Mouse (Mus musculus) midbrain, embryonic 16.5 days (tissue): ENCODE results near the gene Zfp493. TPM values are rescaled to one million over a fixed set of nuclear protein-coding genes. Genes with fewer than 3 reads are reported as not detected.
"Not testable (repeated sequence)": the region's sequence is repeated elsewhere in the genome, so short reads cannot be mapped to it uniquely, and the experiment has no call there.

Experiments
- ATAC-seq: fragments of 200-750 bp; cut with Nextera tagmentation; 2 replicates; pipeline ENCODE4 v1.8.0; 2017; ENCODE audit warnings: moderate TSS enrichment
- H3K27ac ChIP-seq: fragments of 300-500 bp; sonication (generic); 2 replicates; pipeline ENCODE4 v1.5.1; 2014; ENCODE audit warnings: mild to moderate bottlenecking, low read length, mixed read lengths
- H3K27me3 ChIP-seq: fragments of 300-500 bp; sonication (generic); 2 replicates; pipeline ENCODE4 v1.6.1; 2014; ENCODE audit warnings: low read depth, low read length, mixed read lengths; ENCODE audit not compliant: control insufficient read depth, insufficient read depth
- H3K36me3 ChIP-seq: fragments of 300-500 bp; sonication (generic); 2 replicates; pipeline ENCODE4 v1.6.1; 2014; ENCODE audit warnings: mild to moderate bottlenecking, low read length, moderate library complexity, mixed read lengths; ENCODE audit not compliant: control insufficient read depth, insufficient read depth
- H3K4me1 ChIP-seq: fragments of 300-500 bp; sonication (generic); 2 replicates; pipeline ENCODE4 v1.6.1; 2014; ENCODE audit warnings: mild to moderate bottlenecking, low read length, mixed read lengths; ENCODE audit not compliant: control insufficient read depth, insufficient read depth
- H3K4me2 ChIP-seq: fragments of 300-500 bp; sonication (generic); 2 replicates; pipeline ENCODE4 v1.6.1; 2014; ENCODE audit warnings: mild to moderate bottlenecking, low read length, mixed read lengths
- H3K4me3 ChIP-seq: fragments of 300-500 bp; sonication (generic); 2 replicates; pipeline ENCODE4 v1.5.1; 2014; ENCODE audit warnings: low read depth, mild to moderate bottlenecking, low read length, moderate library complexity, mixed read lengths
- H3K9ac ChIP-seq: fragments of 300-500 bp; sonication (generic); 2 replicates; pipeline ENCODE4 v1.6.1; 2014; ENCODE audit warnings: low read depth, low read length, mixed read lengths
- H3K9me3 ChIP-seq: fragments of 300-500 bp; sonication (generic); replicated peaks from 2 replicates; pipeline ENCODE4 v1.6.1; 2014; ENCODE audit warnings: mild to moderate bottlenecking, low read length, mixed read lengths; ENCODE audit not compliant: control insufficient read depth, poor library complexity, severe bottlenecking
- WGBS: fragments of 180-500 bp; shearing (Covaris S2); extraction: QIAGEN DNeasy Blood & Tissue Kit; methylation state at CpG from one replicate; pipeline ENCODE4 v1.1.7; 2014; 5-methylcytosine and 5-hydroxymethylcytosine counted together
- polyA plus RNA-seq: library from polyadenylated mRNA; unstranded; fragments of >200 nt; fragmentation: Nextera tagmentation; extraction: Ambion mirVana; gene quantifications from 2 replicates; pipeline ENCODE4 v1.2.1, GENCODE M21; 2015

The Zfp493 gene
- 3.4 and 4.2 TPM in 2 replicates for polyA plus RNA-seq

- peaks cover 3% of the 10 kb centered on the region; the same call in 1 of the 2 replicates for H3K4me1 ChIP-seq
- H3K9ac ChIP-seq: peak within 1 kb of the TSS; percentile 73
- H3K36me3 ChIP-seq: no peaks in the 10 kb centered on the region
- H3K4me3 ChIP-seq: peak within 1 kb of the TSS; percentile 69
- H3K27me3 ChIP-seq: no peaks in the 10 kb centered on the region
- WGBS: 8% methylated on average over 26 of the region's 26 CpGs
- peak within 1 kb of the TSS; percentile 88 for H3K4me2 ChIP-seq
- peak within 1 kb of the TSS; percentile 34; the same call in 1 of the 2 replicates for H3K27ac ChIP-seq
- no peaks in the 10 kb centered on the region for H3K9me3 ChIP-seq
- peak; percentile 99 for ATAC-seq
Observed at GRCm38 (mm10) chr13:67779265-67780221, at the start of gene Zfp493. Gene Zfp493 (plus strand): TSS chr13:67779693.

GRCm38 (mm10) chr13:67734391-67734790, 45.1 kb upstream of the Zfp493 start:
- H3K4me2 ChIP-seq, H3K9ac ChIP-seq, H3K4me1 ChIP-seq, H3K27ac ChIP-seq, H3K36me3 ChIP-seq, H3K4me3 ChIP-seq, H3K27me3 ChIP-seq, ATAC-seq, H3K9me3 ChIP-seq: not testable (repeated sequence)
- 92% methylated on average over 9 of the region's 9 CpGs for WGBS

GRCm38 (mm10) chr13:67742941-67743340, 36.6 kb upstream of the Zfp493 start:
- H3K4me2 ChIP-seq: no peak overlapping the region
- H3K9ac ChIP-seq: no peak overlapping the region
- peaks cover under 1% of the 10 kb centered on the region; the same call in 1 of the 2 replicates for H3K9me3 ChIP-seq
- no peak overlapping the region for H3K4me3 ChIP-seq
- 89% methylated on average over 3 of the region's 3 CpGs for WGBS
- H3K4me1 ChIP-seq: no peaks in the 10 kb centered on the region
- H3K27me3 ChIP-seq: no peaks in the 10 kb centered on the region
- ATAC-seq: no peak
- H3K27ac ChIP-seq: no peak overlapping the region
- H3K36me3 ChIP-seq: peaks cover 4% of the 10 kb centered on the region

GRCm38 (mm10) chr13:67743896-67744295, 35.6 kb upstream of the Zfp493 start:
- H3K4me2 ChIP-seq: no peak overlapping the region

GRCm38 (mm10) chr13:67754333-67755306, 24.9 kb upstream of the Zfp493 start, which contains the start of gene Zfp85:
Gene Zfp85 (minus strand): TSS chr13:67755228.
- Histone ChIP-seq H3K4me2 (peak within 1 kb of the TSS; percentile 47), H3K9ac (peak within 1 kb of the TSS; percentile 49), H3K4me1 (peaks cover 9% of the 10 kb centered on the region), H3K27me3 (no peaks in the 10 kb centered on the region), H3K9me3 (no peaks in the 10 kb centered on the region), H3K36me3 (peaks cover 6% of the 10 kb centered on the region), H3K4me3 (peak within 1 kb of the TSS; percentile 77), H3K27ac (peak within 1 kb of the TSS; percentile 79)
- peak; percentile 97 for ATAC-seq
- WGBS: 8% methylated on average over 24 of the region's 24 CpGs

More at GRCm38 (mm10) chr13:67743896-67744295, 35.6 kb upstream of the Zfp493 start:
- 91% methylated on average over 9 of the region's 9 CpGs for WGBS
- no peak overlapping the region for H3K9ac ChIP-seq
- H3K27ac ChIP-seq: no peak overlapping the region
- H3K4me3 ChIP-seq: no peak overlapping the region
- peaks cover 4% of the 10 kb centered on the region; the same call in 1 of the 2 replicates for H3K9me3 ChIP-seq
- ATAC-seq: no peak
- H3K36me3 ChIP-seq: peaks cover 12% of the 10 kb centered on the region
- H3K4me1 ChIP-seq: no peaks in the 10 kb centered on the region
- no peaks in the 10 kb centered on the region for H3K27me3 ChIP-seq

- Histone ChIP-seq H3K27me3 (no peaks in the 10 kb centered on the region), H3K36me3 (peaks cover 4% of the 10 kb centered on the region; the same call in 1 of the 2 replicates), H3K27ac (no peak overlapping the region), H3K4me3 (no peak overlapping the region), H3K9me3 (no peaks in the 10 kb centered on the region), H3K9ac (no peak overlapping the region), H3K4me2 (no peak overlapping the region; the same call in 1 of the 2 replicates), H3K4me1 (peaks cover 9% of the 10 kb centered on the region)
- ATAC-seq: no peak
- 84% methylated on average over 6 of the region's 6 CpGs for WGBS
Observed at GRCm38 (mm10) chr13:67755761-67756160, 23.7 kb upstream of the Zfp493 start.

GRCm38 (mm10) chr13:67759966-67760365, 19.5 kb upstream of the Zfp493 start:
- H3K36me3 ChIP-seq: no peaks in the 10 kb centered on the region
- no peak overlapping the region for H3K4me3 ChIP-seq
- WGBS: 93% methylated on average over 1 of the region's 1 CpGs
- H3K27ac ChIP-seq: no peak overlapping the region
- no peak overlapping the region for H3K4me2 ChIP-seq
- peaks cover 4% of the 10 kb centered on the region; the same call in 1 of the 2 replicates for H3K4me1 ChIP-seq
- no peaks in the 10 kb centered on the region for H3K27me3 ChIP-seq
- no peak overlapping the region for H3K9ac ChIP-seq
- no peak for ATAC-seq
- H3K9me3 ChIP-seq: no peaks in the 10 kb centered on the region

- ATAC-seq: no peak
- Histone ChIP-seq H3K27me3 (no peaks in the 10 kb centered on the region), H3K4me3 (no peak overlapping the region), H3K9ac (no peak overlapping the region), H3K36me3 (no peaks in the 10 kb centered on the region), H3K4me1 (no peaks in the 10 kb centered on the region), H3K27ac (no peak overlapping the region), H3K9me3 (no peaks in the 10 kb centered on the region), H3K4me2 (no peak overlapping the region)
- 79% methylated on average over 2 of the region's 2 CpGs for WGBS
Observed at GRCm38 (mm10) chr13:67763031-67763768, 16.3 kb upstream of the Zfp493 start.
